Mouse (Mus musculus) ES-CJ7 (cell line): ENCODE data around the gene Elof1.

ENCODE experiments used
- DNase-seq: peaks from one replicate; pipeline ENCODE4 v3.0.0; 2011; ENCODE audit warnings: low read depth, low spot score

Gene Elof1

GRCm38 (mm10) chr9:22136765-22137547 lies 20.0 kb upstream of the Elof1 start:
- DNase-seq, result peak; percentile 97

- no peak for DNase-seq
Observed at GRCm38 (mm10) chr9:22135644-22136390, 18.8 kb upstream of the Elof1 start, which contains the start of gene Acp5. Gene Acp5 (minus strand): TSS chr9:22135711.

GRCm38 (mm10) chr9:22134988-22135643 lies 18.1 kb upstream of the Elof1 start:
- DNase-seq, result no peak

GRCm38 (mm10) chr9:22134246-22134890 lies 17.4 kb upstream of the Elof1 start:
- no peak for DNase-seq

- DNase-seq, result peak; percentile 41
Observed at GRCm38 (mm10) chr9:22132220-22132619, 15.2 kb upstream of the Elof1 start.

GRCm38 (mm10) chr9:22131226-22131981 lies 14.4 kb upstream of the Elof1 start:
- DNase-seq, result peak; percentile 90

- peak; percentile 31 for DNase-seq
Observed at GRCm38 (mm10) chr9:22125246-22126027, 8.5 kb upstream of the Elof1 start.

GRCm38 (mm10) chr9:22124169-22124568 lies 7.2 kb upstream of the Elof1 start:
- DNase-seq, result no peak

GRCm38 (mm10) chr9:22123069-22123609 lies 6.2 kb upstream of the Elof1 start:
- DNase-seq, result no peak

- DNase-seq, result no peak
Observed at GRCm38 (mm10) chr9:22122005-22122404, 5.0 kb upstream of the Elof1 start.

GRCm38 (mm10) chr9:22121545-22121944 lies 4.6 kb upstream of the Elof1 start:
- no peak for DNase-seq

GRCm38 (mm10) chr9:22119543-22119942 lies 2.6 kb upstream of the Elof1 start:
- no peak for DNase-seq

GRCm38 (mm10) chr9:22117754-22118456 lies 933 bp upstream of the Elof1 start:
- DNase-seq, result peak; percentile 91

GRCm38 (mm10) chr9:22116086-22116485 lies 886 bp downstream of the Elof1 start:
- DNase-seq, result no peak

GRCm38 (mm10) chr9:22115635-22116034 lies 1.3 kb downstream of the Elof1 start:
- no peak for DNase-seq

GRCm38 (mm10) chr9:22108194-22108593 lies 8.8 kb downstream of the Elof1 start:
- DNase-seq, result no peak

GRCm38 (mm10) chr9:22099922-22100321 lies 17.1 kb downstream of the Elof1 start:
- no peak for DNase-seq

GRCm38 (mm10) chr9:22098993-22099696 lies 17.8 kb downstream of the Elof1 start, which contains the start of gene Cnn1:
Gene Cnn1 (plus strand): TSS chr9:22099216.
- no peak for DNase-seq
